Mouse (Mus musculus): ENCODE data around the gene Ackr3.

GRCm38 (mm10) chr1:90163161-90163560 lies 40.6 kb upstream of the Ackr3 start:
- no peak for TF ChIP-seq CTCF (conservative IDR thresholded peaks at IDR 0.05; ENCODE audit: low read length)
- no peak for TF ChIP-seq NANOG (IDR thresholded peaks at IDR 0.05; ENCODE audit: borderline replicate concordance, low read length)

Data from E14TG2a.4 (cell line).